Mouse (Mus musculus) E14TG2a.4 (cell line): Measurements from ENCODE around the gene Lbp.

Source experiments
- CTCF ChIP-seq: conservative IDR thresholded peaks from 2 replicates; pipeline ENCODE4 v1.5.1; 2014; ENCODE audit warnings: low read length
- NANOG ChIP-seq: IDR thresholded peaks from 2 replicates; pipeline ENCODE4 v1.6.1; 2014; ENCODE audit warnings: borderline replicate concordance, low read length, mixed read lengths
- POU5F1 ChIP-seq: IDR thresholded peaks from 2 replicates; pipeline ENCODE4 v1.6.1; 2014; ENCODE audit warnings: low read length, borderline replicate concordance

- TF ChIP-seq CTCF, result no peak
- no peak for TF ChIP-seq POU5F1
- TF ChIP-seq NANOG, result no peak
Observed at GRCm38 (mm10) chr2:158352801-158353520, 46.7 kb downstream of the Lbp start.
